Mouse (Mus musculus): ENCODE results near the gene 1810030O07Rik. TPM values are rescaled to one million over a fixed set of nuclear protein-coding genes. Genes with fewer than 3 reads are reported as not detected.

The 1810030O07Rik gene
- polyA plus RNA-seq (2012; rRNA removed) = 11.0 and 13.7 TPM in 2 replicates

GRCm38 (mm10) chrX:12673054-12673775, at the start of gene 1810030O07Rik:
TSS of gene 1810030O07Rik (minus strand) at chrX:12673668.

Other genes with a start within 250 kb of the 1810030O07Rik start
- 5.6 and 7.4 TPM in 2 replicates for gene Atp6ap2, start 85.9 kb downstream of the 1810030O07Rik start, polyA plus RNA-seq (2012; rRNA removed)
- 19.5 and 23.9 TPM in 2 replicates for gene Med14, start 88.4 kb upstream of the 1810030O07Rik start, polyA plus RNA-seq (2012; rRNA removed)